Mouse (Mus musculus): ENCODE data around the gene Reps2. TPM values are rescaled to one million over a fixed set of nuclear protein-coding genes. Genes with fewer than 3 reads are reported as not detected.

Gene Reps2
- polyA plus RNA-seq, 1 experiment from 2014 or later, result 0.86 TPM

DNA sequence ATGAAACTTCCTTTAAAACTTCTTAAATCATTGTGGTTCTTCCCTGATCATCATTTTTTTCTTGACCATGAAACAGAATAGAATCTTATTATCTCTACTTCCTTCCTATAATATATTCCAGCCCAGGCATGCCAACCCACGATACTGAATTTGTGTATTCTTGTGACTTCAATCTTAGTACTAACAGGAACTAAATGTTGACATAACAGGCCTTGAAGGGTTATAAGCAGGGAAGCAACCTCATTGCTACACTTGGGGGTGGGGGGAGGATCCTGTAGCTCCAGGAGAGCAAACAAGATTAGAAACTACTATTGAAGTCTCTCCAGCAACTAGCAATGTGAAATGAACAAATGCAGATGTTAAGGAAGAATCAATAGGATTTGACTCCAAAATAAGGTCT, 154.8 kb downstream of the Reps2 start:
- H3K27ac ChIP-seq (ENCODE audit: low read depth, low read length), result no peak overlapping the region
- no peak for ATAC-seq (ENCODE audit: insufficient read depth, low FRiP score, low TSS enrichment)
- H3K36me3 ChIP-seq (ENCODE audit: control insufficient read depth, insufficient read depth, low read length), result no peaks in the 10 kb centered on the region
- no peaks in the 10 kb centered on the region for H3K9me3 ChIP-seq (ENCODE audit: control insufficient read depth, low read length)
- H3K4me1 ChIP-seq (ENCODE audit: control insufficient read depth, insufficient read depth, low read length), result no peaks in the 10 kb centered on the region
- no peak overlapping the region for H3K4me2 ChIP-seq (ENCODE audit: low read depth)
- no peak overlapping the region for H3K9ac ChIP-seq (ENCODE audit: low read length)
- no peaks in the 10 kb centered on the region for H3K27me3 ChIP-seq (ENCODE audit: control insufficient read depth, insufficient read depth, low read length)
- no peak overlapping the region for H3K4me3 ChIP-seq (ENCODE audit: low read depth, low read length)
- DNase-seq (ENCODE audit: low spot score), result no peak
- 77% methylated on average over 1 of the region's 1 CpGs for WGBS

DNA sequence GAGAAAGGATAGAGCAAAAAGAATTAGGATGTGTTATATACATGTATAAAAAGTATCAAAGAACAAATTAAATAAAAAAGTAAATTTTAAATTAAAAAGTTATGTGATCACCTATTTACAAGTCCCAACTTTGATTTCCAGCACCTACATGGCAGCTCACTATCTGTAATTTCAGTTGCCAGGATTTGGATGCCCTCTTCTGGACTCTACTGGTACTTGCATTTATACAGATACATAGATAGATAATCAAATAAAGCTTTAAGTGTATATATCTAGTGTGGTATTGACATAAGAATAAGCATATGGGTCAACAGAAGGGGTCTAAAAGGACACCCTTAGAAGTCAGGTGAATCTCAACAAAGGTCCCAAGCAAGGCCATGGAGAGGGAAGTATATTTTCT, 155.7 kb downstream of the Reps2 start:
- no peak for ATAC-seq (ENCODE audit: insufficient read depth, low FRiP score, low TSS enrichment)
- no peak overlapping the region for H3K4me2 ChIP-seq (ENCODE audit: low read depth)

GRCm38 (mm10) chrX:162470213-162470612, 173.2 kb downstream of the Reps2 start:
- DNase-seq (ENCODE audit: low spot score), result no peak
- H3K27me3 ChIP-seq (ENCODE audit: control insufficient read depth, insufficient read depth, low read length), result 0 out of 2 replicates have a peak, but pooled peaks cover 3% of the 10 kb centered on the region
- no peak overlapping the region for H3K4me3 ChIP-seq (ENCODE audit: low read depth, low read length)
- no peak overlapping the region for H3K9ac ChIP-seq (ENCODE audit: low read length)
- H3K4me1 ChIP-seq (ENCODE audit: control insufficient read depth, insufficient read depth, low read length), result no peaks in the 10 kb centered on the region
- H3K27ac ChIP-seq (ENCODE audit: low read depth, low read length), result no peak overlapping the region
- no peaks in the 10 kb centered on the region for H3K9me3 ChIP-seq (ENCODE audit: control insufficient read depth, low read length)
- WGBS, result 81% methylated on average over 3 of the region's 3 CpGs
- no peak overlapping the region for H3K4me2 ChIP-seq (ENCODE audit: low read depth)
- ATAC-seq (ENCODE audit: insufficient read depth, low FRiP score, low TSS enrichment), result no peak
- no peaks in the 10 kb centered on the region for H3K36me3 ChIP-seq (ENCODE audit: control insufficient read depth, insufficient read depth, low read length)

More for the DNA sequence above, 155.7 kb downstream of the Reps2 start:
- H3K9ac ChIP-seq (ENCODE audit: low read length), result no peak overlapping the region
- no peaks in the 10 kb centered on the region for H3K4me1 ChIP-seq (ENCODE audit: control insufficient read depth, insufficient read depth, low read length)
- H3K27ac ChIP-seq (ENCODE audit: low read depth, low read length), result no peak overlapping the region
- DNase-seq (ENCODE audit: low spot score), result no peak
- no peaks in the 10 kb centered on the region for H3K9me3 ChIP-seq (ENCODE audit: control insufficient read depth, low read length)
- H3K27me3 ChIP-seq (ENCODE audit: control insufficient read depth, insufficient read depth, low read length), result no peaks in the 10 kb centered on the region
- no peaks in the 10 kb centered on the region for H3K36me3 ChIP-seq (ENCODE audit: control insufficient read depth, insufficient read depth, low read length)
- H3K4me3 ChIP-seq (ENCODE audit: low read depth, low read length), result no peak overlapping the region

DNA sequence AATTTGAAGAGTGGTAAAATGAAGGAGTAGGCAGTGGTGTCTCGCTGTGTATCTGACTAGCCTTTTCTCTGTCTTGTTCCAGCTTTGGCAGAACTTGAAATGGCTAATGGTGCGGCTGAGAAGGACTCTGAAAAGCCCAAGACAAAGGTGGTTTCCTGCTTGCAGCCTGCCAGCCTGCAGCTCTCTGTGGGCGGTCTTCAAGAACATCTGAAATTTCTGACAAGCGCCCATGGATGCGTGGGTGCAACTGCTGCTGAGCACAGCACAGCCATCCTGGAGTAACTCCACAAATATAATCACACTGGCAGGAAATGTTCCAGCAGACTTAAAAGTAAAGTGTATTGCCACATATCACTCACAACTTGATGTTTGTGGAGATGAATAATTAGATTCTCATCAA, 181.3 kb downstream of the Reps2 start:
- WGBS, result 81% methylated on average over 5 of the region's 5 CpGs
- H3K4me2 ChIP-seq (ENCODE audit: low read depth), result no peak overlapping the region
- no peaks in the 10 kb centered on the region for H3K9me3 ChIP-seq (ENCODE audit: control insufficient read depth, low read length)
- no peak for ATAC-seq (ENCODE audit: insufficient read depth, low FRiP score, low TSS enrichment)
- no peaks in the 10 kb centered on the region for H3K36me3 ChIP-seq (ENCODE audit: control insufficient read depth, insufficient read depth, low read length)
- H3K27ac ChIP-seq (ENCODE audit: low read depth, low read length), result no peak overlapping the region
- no peaks in the 10 kb centered on the region for H3K27me3 ChIP-seq (ENCODE audit: control insufficient read depth, insufficient read depth, low read length)
- no peak overlapping the region for H3K4me3 ChIP-seq (ENCODE audit: low read depth, low read length)
- no peak overlapping the region for H3K9ac ChIP-seq (ENCODE audit: low read length)
- no peaks in the 10 kb centered on the region for H3K4me1 ChIP-seq (ENCODE audit: control insufficient read depth, insufficient read depth, low read length)
- DNase-seq (ENCODE audit: low spot score), result no peak

GRCm38 (mm10) chrX:162456445-162456844, 187.0 kb downstream of the Reps2 start:
- no peaks in the 10 kb centered on the region for H3K36me3 ChIP-seq (ENCODE audit: control insufficient read depth, insufficient read depth, low read length)
- WGBS, result 90% methylated on average over 1 of the region's 1 CpGs
- no peak overlapping the region for H3K27ac ChIP-seq (ENCODE audit: low read depth, low read length)
- H3K9ac ChIP-seq (ENCODE audit: low read length), result no peak overlapping the region
- no peak overlapping the region for H3K4me2 ChIP-seq (ENCODE audit: low read depth)
- peaks cover 3% of the 10 kb centered on the region; the same call in 1 of the 2 replicates for H3K27me3 ChIP-seq (ENCODE audit: control insufficient read depth, insufficient read depth, low read length)
- no peak overlapping the region for H3K4me3 ChIP-seq (ENCODE audit: low read depth, low read length)
- ATAC-seq (ENCODE audit: insufficient read depth, low FRiP score, low TSS enrichment) (no peak), DNase-seq (ENCODE audit: low spot score) (no peak)
- no peaks in the 10 kb centered on the region for H3K4me1 ChIP-seq (ENCODE audit: control insufficient read depth, insufficient read depth, low read length)
- no peaks in the 10 kb centered on the region for H3K9me3 ChIP-seq (ENCODE audit: control insufficient read depth, low read length)

DNA sequence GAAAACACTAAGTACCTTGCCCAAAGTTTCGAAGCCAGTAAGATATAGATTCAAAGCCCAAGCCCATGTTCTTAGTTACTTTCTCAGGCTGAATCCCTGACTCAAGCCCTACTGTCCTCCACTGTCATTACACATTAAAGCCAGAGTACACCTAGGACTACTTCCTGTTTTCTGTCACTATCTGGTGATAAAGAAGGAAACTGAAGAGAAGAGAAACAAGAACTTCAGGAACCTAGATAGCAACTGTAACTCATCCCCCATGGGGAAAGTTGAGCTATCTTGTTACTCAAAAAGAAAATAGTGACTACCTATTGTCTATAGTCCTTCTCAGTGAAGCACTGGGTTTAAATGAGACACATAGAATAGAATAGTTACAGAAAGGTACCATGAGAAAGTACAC, 188.1 kb downstream of the Reps2 start:
- ATAC-seq (ENCODE audit: insufficient read depth, low FRiP score, low TSS enrichment) (no peak), DNase-seq (ENCODE audit: low spot score) (no peak)
- H3K27me3 ChIP-seq (ENCODE audit: control insufficient read depth, insufficient read depth, low read length), result peaks cover 3% of the 10 kb centered on the region; the same call in 1 of the 2 replicates
- H3K4me2 ChIP-seq (ENCODE audit: low read depth), result no peak overlapping the region
- no peak overlapping the region for H3K4me3 ChIP-seq (ENCODE audit: low read depth, low read length)
- no peak overlapping the region for H3K27ac ChIP-seq (ENCODE audit: low read depth, low read length)
- no peak overlapping the region for H3K9ac ChIP-seq (ENCODE audit: low read length)
- no peaks in the 10 kb centered on the region for H3K36me3 ChIP-seq (ENCODE audit: control insufficient read depth, insufficient read depth, low read length)
- WGBS, result 88% methylated on average over 1 of the region's 1 CpGs
- no peaks in the 10 kb centered on the region for H3K4me1 ChIP-seq (ENCODE audit: control insufficient read depth, insufficient read depth, low read length)
- H3K9me3 ChIP-seq (ENCODE audit: control insufficient read depth, low read length), result no peaks in the 10 kb centered on the region

- peaks cover 3% of the 10 kb centered on the region; the same call in 1 of the 2 replicates for H3K27me3 ChIP-seq (ENCODE audit: control insufficient read depth, insufficient read depth, low read length)
- ATAC-seq (ENCODE audit: insufficient read depth, low FRiP score, low TSS enrichment), result no peak
- 57% methylated on average over 7 of the region's 7 CpGs for WGBS
- H3K4me2 ChIP-seq (ENCODE audit: low read depth), result no peak overlapping the region
- H3K9me3 ChIP-seq (ENCODE audit: control insufficient read depth, low read length), result no peaks in the 10 kb centered on the region
- H3K9ac ChIP-seq (ENCODE audit: low read length), result no peak overlapping the region
- no peaks in the 10 kb centered on the region for H3K4me1 ChIP-seq (ENCODE audit: control insufficient read depth, insufficient read depth, low read length)
- H3K36me3 ChIP-seq (ENCODE audit: control insufficient read depth, insufficient read depth, low read length), result no peaks in the 10 kb centered on the region
- DNase-seq (ENCODE audit: low spot score), result no peak
- no peak overlapping the region for H3K4me3 ChIP-seq (ENCODE audit: low read depth, low read length)
- no peak overlapping the region for H3K27ac ChIP-seq (ENCODE audit: low read depth, low read length)
Observed at GRCm38 (mm10) chrX:162453821-162454402, 189.5 kb downstream of the Reps2 start.

- ATAC-seq (ENCODE audit: insufficient read depth, low FRiP score, low TSS enrichment) (no peak), DNase-seq (ENCODE audit: low spot score) (no peak)
- Histone ChIP-seq H3K4me1 (ENCODE audit: control insufficient read depth, insufficient read depth, low read length) (no peaks in the 10 kb centered on the region), H3K4me3 (ENCODE audit: low read depth, low read length) (no peak overlapping the region), H3K27me3 (ENCODE audit: control insufficient read depth, insufficient read depth, low read length) (peaks cover 3% of the 10 kb centered on the region; the same call in 1 of the 2 replicates), H3K4me2 (ENCODE audit: low read depth) (no peak overlapping the region), H3K27ac (ENCODE audit: low read depth, low read length) (no peak overlapping the region), H3K9me3 (ENCODE audit: control insufficient read depth, low read length) (no peaks in the 10 kb centered on the region), H3K36me3 (ENCODE audit: control insufficient read depth, insufficient read depth, low read length) (no peaks in the 10 kb centered on the region), H3K9ac (ENCODE audit: low read length) (no peak overlapping the region)
Observed at GRCm38 (mm10) chrX:162452642-162453041, 190.8 kb downstream of the Reps2 start.

- no peak overlapping the region for H3K4me2 ChIP-seq (ENCODE audit: low read depth)
- no peak for DNase-seq (ENCODE audit: low spot score)
- H3K27ac ChIP-seq (ENCODE audit: low read depth, low read length), result no peak overlapping the region
- no peak for ATAC-seq (ENCODE audit: insufficient read depth, low FRiP score, low TSS enrichment)
- no peaks in the 10 kb centered on the region for H3K4me1 ChIP-seq (ENCODE audit: control insufficient read depth, insufficient read depth, low read length)
- H3K36me3 ChIP-seq (ENCODE audit: control insufficient read depth, insufficient read depth, low read length), result no peaks in the 10 kb centered on the region
- no peak overlapping the region for H3K4me3 ChIP-seq (ENCODE audit: low read depth, low read length)
- 74% methylated on average over 6 of the region's 6 CpGs for WGBS
- H3K9ac ChIP-seq (ENCODE audit: low read length), result no peak overlapping the region
- H3K9me3 ChIP-seq (ENCODE audit: control insufficient read depth, low read length), result no peaks in the 10 kb centered on the region
- H3K27me3 ChIP-seq (ENCODE audit: control insufficient read depth, insufficient read depth, low read length), result no peaks in the 10 kb centered on the region
Observed at GRCm38 (mm10) chrX:162447974-162448373, 195.5 kb downstream of the Reps2 start.

All from neural tube, embryonic 11.5 days (tissue).